Mouse (Mus musculus): ENCODE measurements around the gene Klhl35.

GRCm38 (mm10) chr7:99441534-99442072 is 24.2 kb upstream of the Klhl35 start:
- TF ChIP-seq CTCF (IDR thresholded peaks at IDR 0.05; ENCODE audit: borderline replicate concordance, extremely low read depth, insufficient read depth, insufficient read length), result no peak
- no peak for TF ChIP-seq POLR2A (IDR thresholded peaks at IDR 0.05; ENCODE audit: borderline replicate concordance, extremely low read depth, insufficient read depth, insufficient read length, poor library complexity, severe bottlenecking)

All from brain, embryonic 14.5 days (tissue).